Mouse (Mus musculus) CH12.LX (cell line): Measurements from ENCODE around the gene Usp6nl. TPM values are rescaled to one million over a fixed set of nuclear protein-coding genes. Genes with fewer than 3 reads are reported as not detected.

ENCODE experiments used
- DNase-seq: peaks from one replicate; pipeline ENCODE4 v3.0.0-alpha.2; 2013; ENCODE audit errors: extremely low read depth
- H3K27ac ChIP-seq: 2 replicates; pipeline ENCODE4 v1.5.1; 2012; ENCODE audit warnings: low read depth, mild to moderate bottlenecking, control low read depth, moderate library complexity; ENCODE audit not compliant: insufficient read depth
- H3K27me3 ChIP-seq: replicated peaks from 2 replicates; pipeline ENCODE3; 2012; ENCODE audit warnings: inconsistent platforms
- H3K36me3 ChIP-seq, 2 experiments: replicated peaks in 1 of 2; 2 replicates each; pipeline versions ENCODE3 to v1.6.1; 2012; ENCODE audit warnings: inconsistent platforms in 1 of 2, low read length in 1 of 2, mild to moderate bottlenecking in 1 of 2, mixed read lengths in 1 of 2, moderate library complexity in 1 of 2; ENCODE audit not compliant: control insufficient read depth in 1 of 2, insufficient read depth in 1 of 2
- H3K4me1 ChIP-seq, 2 experiments: 2 replicates each; pipeline ENCODE4 v1.6.1; 2012; ENCODE audit warnings: inconsistent platforms in 1 of 2, moderate library complexity in 1 of 2; ENCODE audit not compliant: insufficient read depth in 2 of 2, control insufficient read depth in 1 of 2
- H3K4me2 ChIP-seq: 2 replicates; pipeline ENCODE4 v1.6.1; 2012; ENCODE audit warnings: low read depth, mild to moderate bottlenecking, control low read depth; ENCODE audit not compliant: poor library complexity, insufficient read depth, severe bottlenecking
- H3K4me3 ChIP-seq, 3 experiments: fragments of 150-350 bp in 1 of 3; sonication (generic) in 1 of 3; replicated peaks in 1 of 3; 2 replicates each; pipeline versions ENCODE3 to v1.5.1; 2011 to 2012; ENCODE audit warnings: low read depth in 2 of 3, low read length in 2 of 3, mild to moderate bottlenecking in 2 of 3, moderate library complexity in 2 of 3, control low read depth in 1 of 3, improper control_type of control experiment in 1 of 3, inconsistent platforms in 1 of 3, mixed read lengths in 1 of 3; ENCODE audit not compliant: poor library complexity in 1 of 3
- H3K79me2 ChIP-seq: replicated peaks from 2 replicates; pipeline ENCODE4 v1.6.1; 2012; ENCODE audit warnings: mild to moderate bottlenecking, moderate library complexity; ENCODE audit not compliant: control insufficient read depth, poor library complexity, insufficient read depth, severe bottlenecking; ENCODE audit errors: extremely low read depth
- H3K9ac ChIP-seq: 2 replicates; pipeline ENCODE4 v1.6.1; 2012; ENCODE audit warnings: low read depth, mild to moderate bottlenecking, control low read depth, moderate library complexity; ENCODE audit not compliant: insufficient read depth
- H3K9me3 ChIP-seq: replicated peaks from 2 replicates; pipeline ENCODE3; 2012; ENCODE audit warnings: low read length, inconsistent platforms, mixed read lengths
- BHLHE40 ChIP-seq: IDR thresholded peaks from 2 replicates; pipeline ENCODE4 v1.6.1; 2011; ENCODE audit warnings: mild to moderate bottlenecking, low read depth, low read length, improper control_type of control experiment
- CHD1 ChIP-seq: IDR thresholded peaks from 2 replicates; pipeline ENCODE4 v1.6.1; 2012; ENCODE audit warnings: low read depth, low read length, improper control_type of control experiment, inconsistent platforms
- CTCF ChIP-seq, 2 experiments: IDR thresholded peaks in 1 of 2; conservative IDR thresholded peaks in 1 of 2; 2 replicates each; pipeline ENCODE4 v1.5.1; 2011 to 2012; ENCODE audit warnings: low read depth in 2 of 2, low read length in 2 of 2, improper control_type of control experiment in 1 of 2, inconsistent platforms in 1 of 2, mild to moderate bottlenecking in 1 of 2, moderate library complexity in 1 of 2
- HCFC1 ChIP-seq: IDR thresholded peaks from 2 replicates; pipeline ENCODE4 v1.6.1; 2012; ENCODE audit warnings: low read depth, mild to moderate bottlenecking, inconsistent platforms, low read length, improper control_type of control experiment
- JUN ChIP-seq: IDR thresholded peaks from 2 replicates; pipeline ENCODE4 v1.6.1; 2011; ENCODE audit warnings: low read depth, mild to moderate bottlenecking, low read length, improper control_type of control experiment, moderate library complexity; ENCODE audit not compliant: insufficient read depth
- JUND ChIP-seq: conservative IDR thresholded peaks from 2 replicates; pipeline ENCODE4 v1.6.1; 2011; ENCODE audit warnings: low read depth, low read length, improper control_type of control experiment
- MAX ChIP-seq: IDR thresholded peaks from 2 replicates; pipeline ENCODE4 v1.6.1; 2011; ENCODE audit warnings: low read length, improper control_type of control experiment
- MAZ ChIP-seq: IDR thresholded peaks from 2 replicates; pipeline ENCODE4 v1.6.1; 2012; ENCODE audit warnings: low read depth, mild to moderate bottlenecking, inconsistent platforms, low read length, improper control_type of control experiment, moderate library complexity
- NELFE ChIP-seq: IDR thresholded peaks from 2 replicates; pipeline ENCODE4 v1.6.1; 2011; ENCODE audit warnings: low read depth, low read length, improper control_type of control experiment
- POLR2A ChIP-seq: IDR thresholded peaks from 2 replicates; pipeline ENCODE4 v1.6.1; 2011; ENCODE audit warnings: low read depth, mild to moderate bottlenecking, improper control_type of control experiment, low read length
- RAD21 ChIP-seq: IDR thresholded peaks from 2 replicates; pipeline ENCODE4 v1.6.1; 2011; ENCODE audit warnings: low read depth, mild to moderate bottlenecking, low read length, improper control_type of control experiment, moderate library complexity
- RCOR1 ChIP-seq: conservative IDR thresholded peaks from 2 replicates; pipeline ENCODE4 v1.6.1; 2012; ENCODE audit warnings: low read depth, mild to moderate bottlenecking, inconsistent platforms, low read length, improper control_type of control experiment
- SMC3 ChIP-seq: IDR thresholded peaks from 2 replicates; pipeline ENCODE4 v1.6.1; 2011; ENCODE audit warnings: low read depth, low read length, improper control_type of control experiment
- UBTF ChIP-seq: IDR thresholded peaks from 2 replicates; pipeline ENCODE4 v1.6.1; 2012; ENCODE audit warnings: low read depth, mild to moderate bottlenecking, inconsistent platforms, low read length, improper control_type of control experiment, moderate library complexity
- USF2 ChIP-seq: conservative IDR thresholded peaks from 2 replicates; pipeline ENCODE4 v1.6.1; 2011; ENCODE audit warnings: low read depth, low read length, improper control_type of control experiment
- ZNF384 ChIP-seq: IDR thresholded peaks from 2 replicates; pipeline ENCODE4 v1.6.1; 2012; ENCODE audit warnings: low read depth, low read length, improper control_type of control experiment, inconsistent platforms
- dilution Hi-C: fragments of 300-500 bp; cut with MboI; formaldehyde crosslinking; loops from 2 replicates; pipeline ENCODE4 v1.14.3; 2020; ENCODE audit warnings: low sequenced_read_pairs; ENCODE audit not compliant: extremely low pct_unique_long_range_greater_than_20kb, extremely low pct_ligation_motif_present
- in situ Hi-C: fragments of 300-500 bp; cut with MboI; formaldehyde crosslinking; loops from 3 replicates; pipeline ENCODE4 v1.14.3; 2019; ENCODE audit warnings: low sequenced_read_pairs, low pct_ligation_motif_present, low pct_unique_long_range_greater_than_20kb, mixed read lengths
- polyA plus RNA-seq: library from polyadenylated mRNA; unstranded; fragments of >175 nt; gene quantifications from 2 replicates; pipeline ENCODE4 v1.2.1, GENCODE M21; 2012; ENCODE audit warnings: low read depth; ENCODE audit not compliant: insufficient read length
- total RNA-seq, 2 experiments: library from RNA; depleted of rRNA; stranded (reverse); fragments of 300-350 nt in 1 of 2; fragments of >200 nt in 1 of 2; gene quantifications; 2 replicates each; pipeline ENCODE4 v1.2.3; 2012 to 2014

Usp6nl gene
- total and polyA plus RNA-seq, 3 experiments, result 4.1 to 12.1 (median 4.6) TPM

DNA sequence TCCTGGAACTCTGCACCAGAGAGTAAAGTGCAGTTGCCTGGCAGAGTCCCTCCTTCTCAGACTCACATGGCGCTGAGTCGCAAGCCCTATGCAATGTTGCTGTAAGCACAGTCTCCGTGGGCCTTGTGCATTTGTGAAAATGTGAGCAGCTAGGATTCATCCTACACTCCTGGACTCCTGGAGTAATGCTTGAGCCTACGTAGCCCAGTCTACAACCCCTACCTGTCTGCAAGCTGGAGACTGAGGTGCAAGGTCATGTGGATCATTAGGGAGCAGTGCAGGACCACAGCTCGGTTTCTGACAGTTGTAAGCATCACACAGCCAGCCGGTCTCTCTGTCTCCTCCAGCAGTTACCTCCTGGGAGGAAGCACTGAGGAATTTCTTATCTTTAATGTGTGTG is 167.6 kb downstream of the Usp6nl start:
- Histone ChIP-seq H3K9ac (no peak overlapping the region), H3K27me3 (no peaks in the 10 kb centered on the region)

GRCm38 (mm10) chr2:6490870-6491269 is 168.4 kb downstream of the Usp6nl start:
- TF ChIP-seq SMC3, result peak; percentile 38
- no peak for TF ChIP-seq POLR2A
- TF ChIP-seq JUN, result no peak
- TF ChIP-seq MAZ, result no peak
- peak; percentile 32 for TF ChIP-seq RAD21
- TF ChIP-seq CTCF (conservative IDR thresholded peaks at IDR 0.05 in 1 of 2, IDR thresholded peaks at IDR 0.05 in 1 of 2; ENCODE audit: low read depth in 2 of 2, low read length in 2 of 2), result peak in 1 of 2 experiments; percentile 39; a peak in 2 of 4 replicates
- no peak for TF ChIP-seq ZNF384
- TF ChIP-seq CHD1, result no peak
- TF ChIP-seq NELFE, result no peak
- TF ChIP-seq USF2, result no peak
- no peak for TF ChIP-seq RCOR1
- TF ChIP-seq, all 38 proteins: peak for 3
- Histone ChIP-seq H3K27ac (no peak overlapping the region), H3K4me1 (no peaks in the 10 kb centered on the region), H3K27me3 (no peaks in the 10 kb centered on the region), H3K4me2 (no peak overlapping the region), H3K36me3 (no peaks in the 10 kb centered on the region), H3K9ac (no peak overlapping the region), H3K9me3 (no peaks in the 10 kb centered on the region), H3K79me2 (no peaks in the 10 kb centered on the region), H3K4me3 (no peak overlapping the region)
- dilution Hi-C loops (no loop called here), in situ Hi-C loops (no loop called here)
- DNase-seq, result no peak

More for the DNA sequence above, 167.6 kb downstream of the Usp6nl start:
- H3K36me3 ChIP-seq, result no peaks in the 10 kb centered on the region
- in situ Hi-C loops (no loop called here), dilution Hi-C loops (no loop called here)
- H3K9me3 ChIP-seq, result no peaks in the 10 kb centered on the region
- H3K27ac ChIP-seq, result no peak overlapping the region
- H3K4me2 ChIP-seq, result no peak overlapping the region
- no peak for DNase-seq
- H3K4me1 ChIP-seq, result no peaks in the 10 kb centered on the region
- TF ChIP-seq HCFC1, result no peak
- TF ChIP-seq USF2, result no peak
- TF ChIP-seq BHLHE40, result no peak
- H3K79me2 ChIP-seq, result no peaks in the 10 kb centered on the region
- no peak overlapping the region for H3K4me3 ChIP-seq

DNA sequence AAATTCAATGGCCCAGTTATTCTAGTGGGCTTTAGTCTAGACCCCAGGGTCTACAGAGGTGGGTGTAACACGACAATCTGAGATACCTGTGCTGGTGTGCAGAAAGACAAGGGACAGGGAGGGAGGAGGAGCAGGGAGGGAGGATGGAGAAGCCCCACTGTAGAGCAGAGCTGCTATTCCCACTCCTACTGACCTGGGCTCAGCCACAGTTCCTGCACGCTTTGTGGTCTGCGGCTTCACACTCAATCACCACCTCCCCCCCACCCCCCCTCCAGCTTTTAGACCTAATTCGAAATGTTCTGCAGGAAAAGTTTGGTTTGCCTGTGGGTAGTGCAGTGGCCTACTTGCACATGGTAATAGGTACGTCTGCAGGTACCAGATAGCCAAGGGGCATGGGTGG is 171.4 kb downstream of the Usp6nl start:
- in situ Hi-C loops, result no loop called here
- Histone ChIP-seq H3K4me2 (no peak overlapping the region), H3K4me1 (no peaks in the 10 kb centered on the region), H3K9me3 (no peaks in the 10 kb centered on the region), H3K79me2 (no peaks in the 10 kb centered on the region), H3K4me3 (no peak overlapping the region), H3K27me3 (no peaks in the 10 kb centered on the region), H3K9ac (no peak overlapping the region), H3K27ac (no peak overlapping the region), H3K36me3 (no peaks in the 10 kb centered on the region)
- TF ChIP-seq MAZ (no peak), JUND (no peak), UBTF (no peak), NELFE (no peak), MAX (no peak)
- dilution Hi-C loops, result no loop called here
- DNase-seq, result no peak

Other genes starting within 250 kb of the Usp6nl start
- gene Proser2, start 192.5 kb upstream of the Usp6nl start, total RNA-seq (2012; rRNA removed), result 1.3 and 2.1 TPM in 2 replicates
- not detected in 2 replicates for gene Proser2, start 192.5 kb upstream of the Usp6nl start, total RNA-seq (2014; rRNA removed)
- gene Proser2, start 192.5 kb upstream of the Usp6nl start, polyA plus RNA-seq, result 0.11 and 0.29 TPM in 2 replicates
- 13.6 and 17.4 TPM in 2 replicates for gene Echdc3, start 109.6 kb upstream of the Usp6nl start, total RNA-seq (2012; rRNA removed)
- gene Echdc3, start 109.6 kb upstream of the Usp6nl start, total RNA-seq (2014; rRNA removed), result 7.7 and 9.2 TPM in 2 replicates
- 10.6 and 11.5 TPM in 2 replicates for gene Echdc3, start 109.6 kb upstream of the Usp6nl start, polyA plus RNA-seq